Mouse (Mus musculus) induced T-regulatory cell, adult 2 months (primary cell): ENCODE results near the gene Ccar1.
"Not testable (repeated sequence)": the region's sequence is repeated elsewhere in the genome, so short reads cannot be mapped to it uniquely, and the experiment has no call there.

Experiments used
- DNase-seq: peaks from one replicate; pipeline ENCODE4 v3.0.0-alpha.2; 2012; ENCODE audit warnings: low read depth

The Ccar1 gene

DNA sequence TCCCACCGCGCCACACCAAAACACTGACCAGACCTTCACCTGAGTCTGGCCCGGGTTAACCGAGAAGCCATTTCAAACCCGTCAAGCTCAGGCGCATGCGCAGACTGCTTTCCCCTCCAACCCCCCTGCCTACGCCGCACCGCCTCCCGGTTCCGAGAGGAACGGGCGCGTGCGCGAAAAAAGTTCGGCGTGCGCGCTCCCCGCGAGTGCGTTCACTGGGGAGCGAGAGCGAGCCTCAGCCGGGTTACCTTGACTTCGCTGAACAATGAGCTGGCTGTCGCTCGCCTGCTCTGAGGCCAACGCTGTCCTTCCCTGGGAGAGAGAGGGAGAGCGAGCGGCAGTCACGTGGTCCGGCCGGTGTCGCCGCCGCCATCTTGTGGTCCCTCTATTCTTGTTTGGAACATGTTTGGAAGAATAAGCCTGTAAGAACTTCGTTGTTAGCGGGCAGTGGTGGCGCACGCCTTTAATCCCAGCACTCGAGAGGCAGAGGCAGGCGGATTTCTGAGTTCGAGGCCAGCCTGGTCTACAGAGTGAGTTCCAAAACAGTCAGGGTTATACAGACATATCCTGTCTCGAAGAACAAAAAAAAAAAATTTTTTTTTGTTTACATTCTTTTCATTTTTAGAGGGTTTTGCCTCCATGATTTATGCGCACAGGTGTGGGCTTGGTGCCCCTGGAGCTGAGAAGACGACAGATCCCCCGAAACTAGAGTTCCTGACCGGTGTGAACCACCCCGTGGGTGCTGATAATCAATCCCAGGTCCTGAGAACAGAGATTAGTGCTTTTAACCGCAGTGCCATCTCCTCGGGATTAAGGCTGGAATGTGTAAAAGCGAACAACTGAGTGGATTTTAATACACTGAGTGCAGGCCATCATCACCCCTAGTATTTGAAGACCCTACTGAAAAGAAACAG, at the start of gene Ccar1:
Ccar1 (minus strand) TSS at position 110 of the 914 bp plus-strand sequence.
- DNase-seq: peak; percentile 100

DNA sequence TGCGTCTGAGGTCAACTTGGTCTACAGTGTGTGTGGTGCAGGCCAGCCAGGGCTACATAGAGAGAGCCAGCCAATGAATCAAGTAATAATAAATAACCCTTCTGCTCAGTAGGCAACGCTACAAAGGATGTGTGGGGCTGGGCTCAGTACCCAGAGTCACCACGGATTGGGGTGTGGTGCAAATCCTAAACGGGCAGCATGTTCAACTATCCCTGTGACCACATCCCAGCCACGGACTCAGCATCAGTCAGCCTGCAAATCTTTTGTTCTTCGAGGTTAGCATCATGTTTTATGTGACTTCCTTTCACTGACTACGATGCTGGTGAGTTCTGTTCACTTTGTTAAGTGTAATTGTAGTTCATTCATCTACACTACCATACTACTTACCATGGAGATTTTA, 48.6 kb upstream of the Ccar1 start:
- DNase-seq: no peak

DNA sequence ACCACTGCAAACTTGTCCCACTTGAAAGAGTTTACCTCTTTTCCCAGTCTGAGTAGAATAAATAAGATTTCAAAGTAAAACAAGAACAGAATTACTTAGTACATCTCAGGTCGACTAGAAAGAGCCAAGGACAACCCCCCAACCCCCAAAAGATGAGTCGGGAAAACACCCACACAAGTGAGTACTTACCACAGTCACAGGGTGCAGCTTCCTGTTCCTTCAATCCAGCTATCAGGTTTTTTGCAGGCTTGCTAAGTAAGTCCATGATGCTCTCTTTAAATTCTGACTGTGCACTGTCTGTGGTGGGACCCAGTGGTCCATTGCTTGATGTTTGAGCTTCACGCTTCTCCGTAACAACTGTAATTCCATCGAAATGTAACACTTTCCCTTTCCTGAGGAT, 45.9 kb upstream of the Ccar1 start:
- no peak for DNase-seq

DNA sequence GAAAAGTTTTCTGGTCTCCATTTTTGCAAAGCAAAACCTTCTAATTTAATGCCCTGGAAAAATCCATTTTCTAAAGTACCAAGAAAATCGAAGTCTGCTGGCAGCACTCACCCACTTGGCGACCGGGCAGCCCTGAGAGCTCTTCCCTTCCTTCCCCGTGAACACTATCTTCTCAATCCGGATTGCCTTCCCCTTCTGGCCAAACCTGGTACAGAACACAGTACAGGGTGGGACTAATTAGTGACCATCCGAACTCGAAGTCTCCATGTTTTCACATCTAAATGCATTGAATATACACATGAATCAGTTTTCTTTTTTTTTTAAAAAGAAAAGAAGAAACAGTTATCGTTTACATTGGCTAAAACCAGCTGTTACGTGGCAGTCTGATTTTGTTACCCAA, 40.7 kb upstream of the Ccar1 start:
- DNase-seq: no peak

DNA sequence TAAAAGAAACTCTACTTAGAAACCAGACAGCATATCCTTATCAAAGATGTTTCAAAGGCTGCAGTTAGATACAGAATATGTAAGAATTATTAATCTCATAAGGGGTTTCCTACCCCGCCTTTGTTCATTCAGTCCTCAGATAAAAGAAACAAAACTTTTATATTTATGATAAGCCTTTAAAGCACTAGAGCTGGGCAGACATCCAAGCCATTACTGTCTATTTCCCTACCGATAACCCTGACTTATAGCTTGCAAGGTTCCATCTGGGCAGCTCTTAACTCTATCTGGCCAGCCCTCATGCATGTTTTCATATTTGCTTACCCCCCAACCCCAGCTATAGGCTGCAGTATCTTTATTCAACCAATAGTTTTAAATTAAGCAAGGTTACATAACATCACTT, 39.5 kb upstream of the Ccar1 start:
- DNase-seq: no peak

DNA sequence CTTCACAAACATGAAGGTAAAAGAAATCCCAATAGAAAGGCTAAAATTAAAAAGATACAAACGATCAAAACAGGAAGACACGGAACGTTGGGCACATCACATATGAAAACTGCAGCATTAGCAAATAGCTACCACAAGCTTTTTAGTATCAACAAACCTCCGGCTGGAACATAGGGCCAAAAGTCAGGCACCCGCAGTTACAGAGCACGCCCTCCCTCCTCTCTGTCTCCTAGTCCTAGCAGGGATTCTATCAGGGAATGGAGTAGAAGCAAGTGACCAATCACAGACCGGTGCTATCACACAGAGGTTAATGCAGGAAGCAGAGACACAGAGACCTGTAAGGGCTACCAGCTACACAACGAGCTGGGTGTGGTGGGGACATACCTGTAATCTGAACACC, 32.4 kb upstream of the Ccar1 start:
- DNase-seq: no peak

DNA sequence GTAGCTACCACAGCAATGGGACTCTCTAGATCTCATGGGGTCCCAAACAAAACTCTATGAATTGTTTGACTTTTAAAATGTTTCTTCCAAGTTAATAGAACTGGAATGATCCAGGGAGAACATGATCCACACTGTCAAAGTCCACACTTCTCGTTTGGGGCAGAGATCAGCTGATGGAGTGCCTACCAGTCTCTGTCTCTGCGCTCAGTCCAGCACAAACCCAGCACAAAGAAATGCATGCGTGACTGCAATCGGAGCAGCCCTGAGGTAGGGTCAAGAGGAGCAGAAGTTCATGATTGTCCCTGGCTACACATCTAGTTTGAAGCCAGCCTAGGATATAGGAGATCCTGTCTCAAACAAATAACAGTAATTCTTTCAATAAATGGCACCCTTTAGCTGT, 31.3 kb upstream of the Ccar1 start:
- DNase-seq: no peak

DNA sequence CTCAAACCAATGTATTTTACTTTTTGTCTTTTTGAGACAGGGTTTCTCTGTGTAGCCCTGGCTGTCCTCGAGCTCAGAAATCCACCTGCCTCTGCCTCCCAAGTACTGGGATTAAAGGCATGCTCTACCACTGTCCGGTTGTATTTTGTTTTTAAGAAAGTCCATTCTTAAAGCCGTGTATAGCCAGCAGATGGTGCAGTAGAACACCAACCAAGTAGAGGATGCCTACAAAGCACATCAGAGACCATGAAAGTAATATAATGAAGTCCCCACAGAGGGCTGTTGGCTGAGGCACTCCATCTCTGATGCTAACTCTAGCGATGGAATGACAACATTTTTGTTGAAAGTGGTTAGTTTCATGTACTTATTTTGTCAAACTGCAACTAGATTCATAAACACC, 17.9 kb upstream of the Ccar1 start:
- peak; percentile 19 for DNase-seq

DNA sequence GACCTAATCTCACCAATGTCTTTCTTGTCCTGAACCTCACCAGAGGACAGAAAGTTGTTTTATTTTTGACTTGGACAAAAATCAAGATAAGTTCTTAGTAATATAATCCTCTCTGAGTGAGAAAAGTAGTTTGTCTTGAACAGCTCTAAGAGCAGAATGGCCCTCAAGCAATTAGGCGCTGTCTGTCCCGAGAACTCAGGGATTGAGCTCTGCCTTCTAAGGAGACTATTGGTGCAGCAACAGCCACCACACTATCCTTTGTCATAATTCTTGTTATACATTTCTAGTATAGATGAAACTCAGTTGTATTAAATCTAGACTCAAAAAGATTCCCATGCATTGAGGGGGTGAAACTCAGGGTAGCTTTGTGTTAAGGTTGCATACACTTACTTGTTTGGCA, 16.7 kb upstream of the Ccar1 start:
- no peak for DNase-seq

DNA sequence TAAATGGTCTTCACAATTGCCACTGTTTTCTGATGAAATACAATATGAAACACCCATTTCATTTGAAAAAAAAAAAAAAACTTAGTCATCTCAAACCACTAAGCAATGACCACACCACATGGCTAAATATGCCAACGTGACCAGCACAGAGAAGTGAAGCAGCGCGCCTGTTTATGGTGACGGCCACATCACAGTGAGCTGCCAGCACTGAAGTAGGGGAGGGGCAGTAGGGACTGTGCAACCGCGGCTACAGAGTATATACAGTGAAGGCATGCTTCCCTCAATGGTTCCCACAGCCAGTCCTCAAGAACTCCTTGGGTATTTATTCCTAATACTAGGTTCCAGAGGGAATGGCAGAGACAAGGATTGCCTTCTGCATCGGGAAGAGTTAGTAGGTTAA, 16.2 kb upstream of the Ccar1 start:
- DNase-seq: no peak

DNA sequence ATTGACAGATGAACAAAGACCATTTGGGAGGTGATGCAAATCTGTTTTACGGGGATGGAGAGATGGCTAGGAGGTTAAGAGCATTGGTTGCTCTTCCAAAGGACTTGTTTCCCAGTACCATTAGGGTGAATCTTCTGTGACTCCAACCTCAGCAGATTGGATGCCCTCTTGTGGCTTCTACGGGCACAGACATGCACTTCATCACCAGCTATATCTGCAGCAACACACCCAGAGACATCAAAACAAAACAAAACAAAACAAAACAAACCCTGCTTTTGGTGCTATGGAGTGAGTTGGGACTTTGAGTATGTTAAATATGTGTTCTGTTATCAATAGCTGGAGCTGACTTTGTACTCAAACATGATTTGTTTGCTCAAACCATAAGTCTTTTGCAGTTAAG, 12.0 kb upstream of the Ccar1 start:
- DNase-seq: peak; percentile 46

DNA sequence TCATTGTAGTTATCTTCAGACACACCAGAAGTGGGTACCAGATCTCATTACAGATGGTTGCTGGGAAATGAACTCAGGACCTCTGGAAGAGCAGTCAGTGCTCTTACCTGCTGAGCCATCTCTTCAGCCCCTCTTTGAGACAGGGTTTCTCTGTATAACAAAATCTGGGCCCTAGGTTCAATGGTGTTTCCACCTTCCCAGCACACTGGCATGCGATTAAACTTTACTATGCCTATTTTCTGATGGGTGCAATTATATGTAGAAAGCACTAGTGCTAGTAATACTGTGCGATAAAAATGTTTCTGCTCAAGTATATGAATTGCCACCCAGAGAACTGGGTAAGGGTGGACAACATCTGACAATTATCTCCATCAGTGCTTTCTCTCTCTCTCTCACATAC, 11.2 kb upstream of the Ccar1 start:
- no peak for DNase-seq

DNA sequence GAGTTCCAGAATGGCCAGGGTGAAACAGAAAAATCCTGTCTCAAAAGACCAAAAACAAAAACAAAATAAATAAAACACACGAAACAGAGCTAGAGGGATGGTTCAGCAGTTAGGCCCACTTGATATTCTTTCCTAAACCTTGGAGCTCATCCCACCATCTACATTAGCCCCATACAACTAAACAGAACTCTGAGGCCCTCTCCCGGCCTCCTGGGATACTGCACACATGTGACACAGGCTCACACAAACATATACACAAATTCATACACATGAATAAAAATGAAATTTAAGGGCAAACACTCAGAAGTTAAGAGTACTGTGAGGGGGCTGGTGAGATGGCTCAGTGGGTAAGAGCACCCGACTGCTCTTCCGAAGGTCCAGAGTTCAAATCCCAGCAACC, 2.1 kb upstream of the Ccar1 start:
- no peak for DNase-seq

DNA sequence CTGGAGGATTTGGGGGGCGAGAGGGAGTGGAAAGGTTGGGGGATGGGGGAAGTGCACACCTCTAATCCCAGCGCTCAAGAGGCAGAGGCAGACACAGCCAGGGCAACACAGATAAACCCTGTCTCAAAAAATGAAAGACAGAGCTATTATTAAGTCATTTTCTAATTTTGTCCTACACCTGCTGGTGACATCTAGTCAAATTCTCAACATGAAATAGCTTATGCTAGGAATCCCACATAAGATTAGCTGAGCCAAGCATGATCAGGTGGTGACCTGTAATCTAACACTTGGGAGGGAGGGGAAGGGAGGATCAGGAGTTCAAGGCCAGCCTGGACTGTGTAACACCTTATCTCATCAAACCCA, 986 bp upstream of the Ccar1 start:
- no peak for DNase-seq

DNA sequence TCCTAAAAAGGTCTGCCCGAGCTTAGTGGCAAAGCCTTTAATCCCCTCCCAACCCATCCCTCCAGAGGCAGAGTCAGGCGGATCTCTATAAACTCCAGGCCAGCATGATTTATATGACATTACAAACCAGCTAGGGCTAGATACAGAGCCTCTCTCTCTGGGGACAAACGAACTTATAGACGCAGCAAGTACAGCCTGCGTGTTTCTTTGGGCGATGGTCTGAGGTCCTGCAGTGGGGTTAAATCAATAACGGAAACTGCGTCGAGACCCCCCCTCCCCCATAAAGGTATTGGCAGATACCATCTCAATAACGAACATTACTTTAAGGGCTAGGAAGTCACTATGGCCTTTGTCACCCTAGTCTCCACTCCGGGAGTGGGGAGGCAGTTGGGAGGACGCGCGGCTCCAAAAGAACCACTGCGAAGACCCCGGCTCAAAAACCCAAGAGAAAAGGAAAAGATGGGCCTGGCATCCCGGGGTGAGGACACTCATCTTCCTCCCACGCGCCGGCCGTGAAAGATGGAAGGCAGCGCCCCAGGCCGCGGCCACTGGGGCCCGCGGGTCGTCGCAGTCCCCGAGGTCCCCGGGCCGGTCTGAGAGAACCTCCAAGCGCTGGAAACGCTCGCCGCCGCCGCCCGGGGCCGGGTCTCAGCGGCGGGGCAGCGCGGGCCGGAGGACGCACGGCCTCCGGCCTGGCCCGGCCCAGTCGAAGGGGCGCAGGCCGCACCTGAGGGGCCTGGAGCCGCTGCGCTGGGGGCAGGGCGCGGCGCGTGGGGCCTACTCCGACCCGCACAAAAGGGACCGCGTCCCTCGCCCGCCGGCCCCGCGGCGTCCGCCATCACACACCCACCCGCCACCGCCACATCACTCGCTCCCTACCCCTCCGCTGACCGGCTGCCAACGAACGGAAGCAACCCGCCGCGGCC, 572 bp downstream of the Ccar1 start:
- peak; percentile 54 for DNase-seq

DNA sequence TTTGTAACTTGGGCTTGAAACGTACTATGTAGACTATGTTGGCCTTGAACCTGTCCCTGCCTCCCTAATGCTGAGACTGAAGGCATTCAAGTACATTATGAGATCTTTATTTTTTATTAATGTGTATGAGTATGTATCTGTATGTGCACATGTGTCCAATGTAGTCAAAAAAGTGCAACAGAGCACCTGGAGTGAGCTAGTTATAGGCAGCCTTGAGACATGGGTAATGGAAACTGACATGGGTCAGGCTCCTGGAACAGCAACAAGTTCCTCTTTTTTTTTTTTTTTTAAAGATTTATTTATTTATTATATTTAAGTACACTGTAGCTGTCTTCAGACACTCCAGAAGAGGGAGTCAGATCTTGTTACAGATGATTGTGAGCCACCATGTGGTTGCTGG, 10.3 kb downstream of the Ccar1 start:
- DNase-seq: not testable (repeated sequence)

DNA sequence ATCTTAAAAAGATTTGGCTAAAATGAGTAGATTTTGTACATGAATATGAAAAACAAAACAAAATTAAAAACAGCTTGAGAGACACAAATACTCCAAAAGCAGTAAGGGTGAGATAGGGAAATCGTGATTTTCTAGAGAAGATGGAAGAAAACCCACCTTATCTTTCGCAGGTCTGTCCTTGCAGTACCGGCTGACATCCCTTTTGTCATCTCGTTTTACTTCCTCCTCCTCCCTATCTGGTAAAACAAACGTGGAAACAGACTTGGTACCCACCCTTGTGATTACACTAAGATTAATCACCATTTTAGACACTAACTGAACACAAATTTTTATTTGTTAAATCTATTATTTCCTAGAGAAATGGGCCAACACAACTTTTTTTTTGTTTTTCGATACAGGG, 41.3 kb downstream of the Ccar1 start:
- DNase-seq: no peak

DNA sequence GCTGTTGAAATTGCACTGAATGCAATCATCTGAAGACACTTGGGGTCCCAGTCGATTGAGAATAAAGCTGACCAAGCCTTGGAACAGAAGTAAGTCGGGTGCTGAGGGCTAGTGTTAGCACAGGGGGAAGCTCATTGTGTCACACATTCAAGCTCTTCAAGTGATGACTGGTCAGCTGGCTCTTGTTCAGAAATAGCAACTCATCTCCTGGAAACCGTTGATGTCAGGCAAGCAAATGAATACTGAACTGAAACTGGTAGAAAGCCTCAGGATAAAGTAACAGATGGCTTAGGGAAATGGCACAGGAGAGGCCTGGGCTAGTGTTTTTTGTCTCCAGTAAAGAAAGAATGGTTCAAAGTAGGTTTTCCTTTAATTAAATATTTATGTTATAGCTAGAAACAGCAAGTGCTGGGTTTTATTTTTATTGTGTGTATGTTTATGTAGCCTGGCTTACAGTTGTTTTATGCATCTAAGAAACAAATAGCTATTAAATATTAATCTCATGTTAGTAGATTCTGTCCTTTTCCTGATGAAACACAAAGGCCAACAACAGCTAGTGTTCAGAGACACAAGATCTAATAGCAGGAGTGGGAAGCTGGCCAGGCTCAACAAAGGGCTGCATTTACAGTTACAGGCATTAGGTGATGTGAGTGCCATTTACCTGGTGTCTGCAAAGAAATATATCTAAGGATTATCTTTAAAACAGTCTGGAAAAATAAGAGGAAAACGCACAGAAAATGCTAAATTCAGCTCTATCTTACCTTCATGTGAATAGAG, 51.9 kb downstream of the Ccar1 start:
- no peak for DNase-seq

DNA sequence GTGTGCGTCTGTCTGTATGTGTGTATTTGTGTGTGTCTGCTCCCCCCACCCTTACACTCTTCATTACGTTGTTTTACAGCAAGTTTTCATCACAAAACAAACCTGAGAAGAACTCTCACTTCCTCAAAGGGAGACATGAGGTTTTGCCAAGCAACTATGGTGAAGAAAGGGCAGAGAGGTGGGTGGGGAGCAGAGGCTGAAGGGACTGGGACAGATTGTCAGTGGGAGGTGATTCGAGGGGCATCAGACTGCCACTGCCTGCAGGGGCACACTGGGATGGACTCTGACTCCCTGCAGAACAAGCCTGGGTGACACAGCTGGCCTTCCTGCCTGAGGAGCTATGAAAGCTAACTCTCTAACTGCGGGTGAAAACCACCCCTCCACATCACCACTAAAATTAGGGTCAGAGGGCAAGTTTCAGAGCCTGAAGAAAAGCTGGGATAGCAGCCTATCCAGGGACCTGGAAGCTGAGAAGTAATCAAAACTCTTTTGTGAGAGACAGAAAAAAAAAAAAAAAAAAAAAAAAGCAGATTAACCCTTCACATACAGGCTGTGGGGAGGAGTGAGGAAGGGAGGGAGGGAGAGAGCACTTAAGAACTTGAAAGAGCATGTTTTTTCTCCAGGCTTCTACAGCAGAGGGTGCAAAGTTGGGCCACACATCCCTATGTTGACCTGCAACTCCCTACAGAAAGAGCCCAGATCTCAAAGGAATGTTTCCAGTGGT, 55.0 kb downstream of the Ccar1 start:
- DNase-seq: no peak

DNA sequence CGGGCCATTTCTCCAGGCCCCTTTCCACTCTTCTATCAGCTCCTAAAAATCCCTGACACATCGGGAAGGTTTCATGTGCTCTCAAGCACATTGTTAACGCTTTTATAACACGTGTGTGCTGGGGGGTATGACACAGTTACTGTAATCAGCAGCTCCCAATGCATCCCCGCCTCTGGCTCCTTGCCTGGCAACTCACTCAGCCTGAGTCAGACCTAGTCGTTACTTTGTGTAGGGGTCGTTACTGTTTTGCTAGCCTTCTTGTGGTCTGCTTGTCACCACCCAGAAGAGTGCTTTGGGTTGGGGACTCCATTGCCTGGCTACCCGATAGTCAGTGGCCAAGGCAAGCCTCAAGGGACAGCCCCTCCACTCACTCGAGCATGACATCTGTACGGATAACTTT, 61.3 kb downstream of the Ccar1 start:
- DNase-seq: no peak

DNA sequence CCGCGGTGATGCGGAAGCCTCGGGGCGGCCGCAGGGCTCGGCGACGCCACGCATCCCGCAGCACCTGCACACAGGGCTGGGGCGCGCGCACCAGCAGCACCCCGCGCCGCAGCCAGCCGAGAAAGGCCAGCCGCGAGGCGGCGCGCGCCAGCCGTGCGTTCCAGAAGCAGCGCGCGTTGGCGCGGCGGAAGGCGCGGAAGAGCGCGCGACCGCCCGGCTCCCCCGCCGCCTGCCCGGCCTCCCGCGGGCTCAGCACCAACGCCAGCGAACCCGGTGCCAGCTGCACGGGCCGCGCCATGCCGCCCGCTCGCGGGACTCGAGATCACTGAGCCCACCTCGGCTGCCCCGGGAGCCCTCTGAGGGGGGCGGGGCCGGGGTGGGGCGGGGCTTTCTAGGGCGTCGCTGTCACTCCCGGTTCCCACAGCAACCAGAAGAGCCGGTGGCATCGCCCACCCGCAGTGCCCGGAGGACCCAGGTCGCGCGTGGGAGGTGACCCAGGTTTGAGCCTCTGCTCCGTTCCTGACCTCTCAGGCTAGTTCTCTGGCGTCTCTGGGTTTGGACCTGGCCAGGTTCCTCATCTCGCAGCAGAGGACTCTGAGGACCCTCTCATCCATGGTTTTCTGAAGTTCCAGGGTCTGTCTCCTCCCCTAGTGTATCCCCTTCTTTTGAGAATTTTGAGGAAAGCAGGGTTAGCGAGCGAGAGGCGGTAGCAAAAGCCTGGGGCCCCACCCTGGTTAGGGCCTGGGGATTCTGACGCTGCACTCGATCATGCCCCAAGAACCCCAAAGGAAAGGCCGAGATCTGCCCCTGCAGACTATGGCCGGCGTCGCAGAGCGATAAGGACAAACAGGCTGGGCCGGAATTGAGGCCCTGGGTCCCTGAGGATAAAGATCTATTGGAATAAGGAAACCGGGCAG, 66.1 kb downstream of the Ccar1 start, which contains the start of gene Stox1:
Stox1 (minus strand) TSS at position 358 of the 917 bp plus-strand sequence.
- DNase-seq: peak; percentile 71
